Mouse (Mus musculus) testis, adult 2 months (tissue): ENCODE results near the gene Maml1. TPM values are rescaled to one million over a fixed set of nuclear protein-coding genes. Genes with fewer than 3 reads are reported as not detected.

Experiments
- H3K27ac ChIP-seq: fragments of 200-500 bp; 2 replicates; pipeline ENCODE4 v1.5.1; 2012; ENCODE audit warnings: low read depth, low read length; ENCODE audit not compliant: control insufficient read depth, insufficient read depth
- H3K27me3 ChIP-seq: fragments of 200-500 bp; 2 replicates; pipeline ENCODE4 v1.6.1; 2012; ENCODE audit warnings: mild to moderate bottlenecking, low read length, moderate library complexity; ENCODE audit not compliant: control insufficient read depth, insufficient read depth
- H3K36me3 ChIP-seq: fragments of 200-500 bp; 2 replicates; pipeline ENCODE4 v1.6.1; 2012; ENCODE audit warnings: mild to moderate bottlenecking, low read length; ENCODE audit not compliant: control insufficient read depth, insufficient read depth
- H3K4me1 ChIP-seq: fragments of 200-500 bp; 2 replicates; pipeline ENCODE4 v1.6.1; 2012; ENCODE audit warnings: low read length; ENCODE audit not compliant: control insufficient read depth, insufficient read depth
- H3K4me3 ChIP-seq: fragments of 200-500 bp; 2 replicates; pipeline ENCODE4 v1.5.1; 2012; ENCODE audit warnings: low read depth, mild to moderate bottlenecking, low read length, moderate library complexity, mixed read lengths; ENCODE audit not compliant: control insufficient read depth
- CTCF ChIP-seq: fragments of 200-500 bp; IDR thresholded peaks from 2 replicates; pipeline ENCODE4 v1.5.1; 2012; ENCODE audit warnings: low read depth, mild to moderate bottlenecking, inconsistent platforms, low read length, moderate library complexity; ENCODE audit not compliant: control insufficient read depth, insufficient read depth, insufficient replicate concordance
- POLR2A ChIP-seq: fragments of 200-500 bp; IDR thresholded peaks from 2 replicates; pipeline ENCODE4 v1.6.1; 2012; ENCODE audit warnings: low read depth, mild to moderate bottlenecking, inconsistent platforms, low read length, moderate library complexity; ENCODE audit not compliant: control insufficient read depth
- polyA plus RNA-seq: library from polyadenylated mRNA; depleted of rRNA; stranded (reverse); fragments of >200 nt; gene quantifications from 2 replicates; pipeline ENCODE4 v1.2.3, GENCODE M21; 2012

Gene Maml1
- polyA plus RNA-seq, 1 experiment, result 4.2 TPM

DNA sequence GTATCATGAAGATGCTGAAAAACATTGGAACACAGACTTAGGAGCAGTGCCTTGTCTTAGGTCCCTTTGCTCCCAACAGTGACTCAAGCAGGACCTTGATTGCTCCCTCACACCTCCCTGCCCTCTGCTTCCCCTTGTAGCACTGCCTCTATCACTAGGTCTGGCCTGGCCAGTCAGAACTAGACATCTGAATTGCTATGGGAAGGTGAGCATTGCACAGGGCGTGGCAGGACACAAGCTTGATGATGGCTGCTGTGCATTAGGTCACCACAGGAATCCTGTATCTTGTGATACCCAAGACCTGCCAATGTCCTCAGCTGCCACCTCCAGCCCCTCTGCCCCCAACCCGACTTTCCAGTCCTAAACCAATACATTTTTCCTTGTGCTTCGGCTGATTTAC lies 25.1 kb downstream of the Maml1 start:
- Histone ChIP-seq H3K27ac (no peak overlapping the region), H3K4me3 (no peak overlapping the region), H3K36me3 (no peaks in the 10 kb centered on the region; the same call in 1 of the 2 replicates), H3K27me3 (no peaks in the 10 kb centered on the region), H3K4me1 (no peaks in the 10 kb centered on the region; the same call in 1 of the 2 replicates)
- TF ChIP-seq POLR2A, result no peak
- TF ChIP-seq CTCF, result no peak

DNA sequence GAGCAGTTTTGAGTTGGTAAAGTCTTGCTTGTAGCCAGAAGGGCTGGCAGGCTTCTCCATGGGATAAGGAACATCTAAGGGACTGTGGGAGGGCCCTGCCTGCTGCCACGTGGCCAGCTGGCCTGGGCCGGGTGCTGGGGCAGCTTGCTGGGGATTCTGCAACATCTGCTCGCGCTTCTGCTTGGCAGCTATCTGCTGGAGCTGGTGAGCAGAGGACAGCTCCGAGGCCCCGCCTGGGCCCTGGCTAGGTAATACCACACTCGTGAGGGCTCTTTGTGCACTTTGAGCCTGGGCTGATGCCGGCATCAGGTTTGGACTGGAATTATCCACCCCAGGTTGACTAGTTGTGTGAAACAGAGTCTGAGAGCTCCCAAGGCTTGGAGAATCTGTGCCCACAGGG lies 26.2 kb downstream of the Maml1 start:
- Histone ChIP-seq H3K36me3 (peaks cover 2% of the 10 kb centered on the region; the same call in 1 of the 2 replicates), H3K27me3 (no peaks in the 10 kb centered on the region), H3K4me3 (no peak overlapping the region), H3K4me1 (no peaks in the 10 kb centered on the region; the same call in 1 of the 2 replicates), H3K27ac (no peak overlapping the region)
- no peak for TF ChIP-seq POLR2A
- no peak for TF ChIP-seq CTCF

DNA sequence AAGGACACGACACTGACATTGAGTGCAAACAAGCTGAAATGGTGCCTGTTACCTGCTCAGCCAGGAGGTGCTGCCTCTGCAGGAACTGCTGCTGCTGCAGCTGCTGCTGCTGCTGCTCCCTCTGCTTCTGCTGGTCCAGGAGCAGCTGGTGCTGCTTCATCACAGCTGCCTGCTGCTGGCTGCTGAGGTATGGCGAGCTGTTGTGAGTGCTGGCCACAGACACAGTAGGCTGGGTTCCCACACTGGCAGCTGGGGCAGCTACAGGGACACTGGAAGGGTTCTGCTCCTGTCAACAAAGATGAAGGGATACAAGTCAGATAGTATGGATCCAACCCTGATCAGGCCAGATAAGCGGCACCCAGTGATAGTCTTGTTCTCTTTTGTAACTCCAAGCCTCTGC lies 28.9 kb downstream of the Maml1 start:
- Histone ChIP-seq H3K27me3 (no peaks in the 10 kb centered on the region), H3K27ac (no peak overlapping the region), H3K4me1 (no peaks in the 10 kb centered on the region), H3K36me3 (peaks cover 2% of the 10 kb centered on the region; the same call in 1 of the 2 replicates), H3K4me3 (peak overlapping the region; percentile 77)
- TF ChIP-seq POLR2A (no peak), CTCF (no peak)

DNA sequence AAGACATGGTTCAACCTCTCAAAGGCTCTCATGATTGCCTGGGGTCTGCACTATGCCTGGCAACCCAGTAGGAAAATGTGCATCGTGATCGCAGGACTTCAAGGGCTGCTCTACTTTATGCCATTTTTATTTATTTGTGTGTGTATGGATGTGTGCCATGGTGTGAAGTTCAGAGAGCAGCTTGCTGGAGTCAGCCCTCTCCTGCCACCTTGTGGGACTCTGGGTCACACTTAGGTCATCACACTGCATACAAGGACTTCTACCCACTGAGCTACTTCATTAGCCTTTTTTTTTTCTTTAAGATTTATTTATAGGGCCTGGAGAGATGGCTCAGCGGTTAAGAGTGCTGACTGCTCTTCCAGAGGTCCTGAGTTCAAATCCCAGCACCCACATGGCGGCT lies 30.1 kb downstream of the Maml1 start:
- Histone ChIP-seq H3K27ac (no peak overlapping the region), H3K4me3 (no peak overlapping the region), H3K36me3 (peaks cover 2% of the 10 kb centered on the region; the same call in 1 of the 2 replicates), H3K27me3 (no peaks in the 10 kb centered on the region), H3K4me1 (no peaks in the 10 kb centered on the region)
- TF ChIP-seq CTCF (peak; percentile 24; the same call in 1 of the 2 replicates), POLR2A (no peak)

DNA sequence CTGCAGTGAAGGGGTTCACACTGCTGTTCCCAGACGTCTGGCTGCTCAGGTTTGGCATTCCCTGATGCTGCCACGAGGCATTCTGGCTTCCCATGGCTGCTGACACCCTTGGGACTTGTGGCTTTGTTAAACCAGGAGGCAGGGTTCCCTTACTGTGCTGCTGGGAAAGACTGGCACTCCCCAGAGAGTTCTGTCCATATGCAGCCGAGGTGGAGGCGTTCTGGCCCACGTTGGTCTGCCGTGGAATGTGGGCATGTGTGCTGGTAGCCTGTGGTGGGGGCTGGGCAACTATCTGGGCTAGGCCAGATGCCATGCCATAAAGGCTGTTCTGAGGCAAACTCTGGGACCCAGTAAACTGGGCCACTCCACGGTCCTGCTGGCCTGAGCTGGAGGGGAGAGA lies 33.8 kb downstream of the Maml1 start:
- Histone ChIP-seq H3K4me1 (peaks cover 2% of the 10 kb centered on the region; the same call in 1 of the 2 replicates), H3K36me3 (peaks cover 2% of the 10 kb centered on the region; the same call in 1 of the 2 replicates), H3K27ac (no peak overlapping the region), H3K27me3 (no peaks in the 10 kb centered on the region), H3K4me3 (no peak overlapping the region)
- TF ChIP-seq CTCF (no peak), POLR2A (no peak)

DNA sequence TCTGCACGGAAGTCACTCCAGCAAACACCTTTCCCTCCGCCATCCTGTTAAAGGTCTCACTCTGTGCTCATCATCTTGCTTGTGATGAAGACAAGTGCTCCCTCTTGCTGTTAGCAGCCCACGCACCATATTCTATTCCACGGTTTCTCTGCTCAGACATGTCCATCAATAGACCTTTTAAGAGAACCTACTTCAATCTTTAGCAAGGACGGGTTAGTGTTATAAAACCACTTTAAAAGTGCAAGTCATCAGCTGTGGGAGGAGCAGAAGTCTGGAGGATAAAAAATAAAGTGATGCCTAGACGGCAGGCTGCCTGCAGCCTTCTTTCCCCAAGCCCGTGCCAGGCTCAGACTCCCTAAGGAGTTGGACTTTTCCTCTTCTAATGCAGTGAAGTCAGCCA lies 35.5 kb downstream of the Maml1 start:
- H3K4me1 ChIP-seq, result peaks cover 11% of the 10 kb centered on the region
- no peaks in the 10 kb centered on the region for H3K27me3 ChIP-seq
- H3K27ac ChIP-seq, result no peak overlapping the region
- H3K36me3 ChIP-seq, result no peaks in the 10 kb centered on the region
- TF ChIP-seq CTCF, result no peak
- TF ChIP-seq POLR2A, result no peak
- no peak overlapping the region for H3K4me3 ChIP-seq

DNA sequence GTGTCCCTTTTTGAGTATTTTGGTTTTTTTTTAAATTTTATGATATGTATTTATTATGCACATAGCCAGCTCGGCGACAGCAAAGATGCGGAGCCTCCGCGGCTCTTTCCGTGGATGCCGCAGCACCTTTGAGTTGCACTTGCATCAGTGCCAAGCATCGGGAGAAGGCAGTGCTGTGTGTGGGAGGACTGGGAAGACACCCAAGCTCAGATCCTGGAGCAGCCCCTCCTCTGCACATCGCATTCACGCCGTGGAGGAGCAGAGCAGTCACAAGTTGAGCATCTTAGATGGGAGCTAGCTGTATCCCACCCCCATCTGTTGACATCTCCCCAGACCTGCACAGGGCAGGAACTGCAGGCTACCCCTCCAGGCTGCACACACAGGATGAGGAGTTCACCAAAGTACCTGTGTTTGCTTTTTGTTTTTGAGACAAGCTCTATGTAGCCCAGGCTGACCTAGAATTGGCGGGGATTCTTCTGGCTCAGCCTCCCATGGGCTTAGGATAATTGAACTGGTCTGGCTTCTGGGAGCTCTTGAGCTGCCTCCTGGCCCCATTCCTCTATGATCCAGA lies 38.0 kb downstream of the Maml1 start:
- Histone ChIP-seq H3K4me3 (no peak overlapping the region), H3K36me3 (no peaks in the 10 kb centered on the region), H3K27ac (no peak overlapping the region), H3K4me1 (peaks cover 11% of the 10 kb centered on the region), H3K27me3 (no peaks in the 10 kb centered on the region)
- TF ChIP-seq CTCF, result no peak
- TF ChIP-seq POLR2A, result no peak

DNA sequence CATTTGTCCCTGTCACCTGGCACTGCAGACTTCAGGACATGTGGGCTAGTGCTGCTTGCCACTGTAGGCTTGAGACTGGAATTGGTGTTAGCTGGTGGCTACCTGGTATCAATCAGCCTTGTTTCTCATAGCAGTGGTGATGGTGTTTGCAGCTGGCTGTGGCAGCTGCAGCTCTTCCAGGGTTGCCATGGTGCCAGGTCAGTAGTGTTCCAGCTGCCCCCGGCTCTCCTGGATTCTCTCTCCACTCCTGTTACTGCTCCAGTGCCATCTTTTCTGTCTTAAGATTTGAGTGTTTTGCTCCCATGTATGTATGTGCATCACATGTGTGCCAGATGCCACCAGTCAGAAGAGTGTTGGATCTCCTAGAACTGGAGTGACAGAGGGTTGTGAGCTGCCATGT lies 38.7 kb downstream of the Maml1 start:
- Histone ChIP-seq H3K4me1 (peaks cover 11% of the 10 kb centered on the region), H3K4me3 (no peak overlapping the region), H3K36me3 (no peaks in the 10 kb centered on the region), H3K27me3 (no peaks in the 10 kb centered on the region), H3K27ac (no peak overlapping the region)
- TF ChIP-seq CTCF, result no peak
- no peak for TF ChIP-seq POLR2A
